Mouse (Mus musculus): ENCODE results near the gene Thnsl1. TPM values are rescaled to one million over a fixed set of nuclear protein-coding genes. Genes with fewer than 3 reads are reported as not detected.
A peak's percentile ranks its signal among the peaks of the same experiment; 100 is the strongest.

The Thnsl1 gene
- total RNA-seq (2021): 1 to 10 TPM; 4.6 to 8.9 TPM
- long read RNA-seq, experiment 1, transcript Thnsl1-201 (3 exons, 3,899 nt): major isoform, 14 of 19 reads
- long read RNA-seq, experiment 1, partial matches to known transcripts: 1 of 19 reads
- long read RNA-seq, experiment 1, other reads (novel, unspliced or antisense): 3 of 19 reads
- long read RNA-seq, experiment 2, partial matches to known transcripts: 0 of 2 reads
- long read RNA-seq, experiment 2, other reads (novel, unspliced or antisense): 0 of 2 reads

DNA sequence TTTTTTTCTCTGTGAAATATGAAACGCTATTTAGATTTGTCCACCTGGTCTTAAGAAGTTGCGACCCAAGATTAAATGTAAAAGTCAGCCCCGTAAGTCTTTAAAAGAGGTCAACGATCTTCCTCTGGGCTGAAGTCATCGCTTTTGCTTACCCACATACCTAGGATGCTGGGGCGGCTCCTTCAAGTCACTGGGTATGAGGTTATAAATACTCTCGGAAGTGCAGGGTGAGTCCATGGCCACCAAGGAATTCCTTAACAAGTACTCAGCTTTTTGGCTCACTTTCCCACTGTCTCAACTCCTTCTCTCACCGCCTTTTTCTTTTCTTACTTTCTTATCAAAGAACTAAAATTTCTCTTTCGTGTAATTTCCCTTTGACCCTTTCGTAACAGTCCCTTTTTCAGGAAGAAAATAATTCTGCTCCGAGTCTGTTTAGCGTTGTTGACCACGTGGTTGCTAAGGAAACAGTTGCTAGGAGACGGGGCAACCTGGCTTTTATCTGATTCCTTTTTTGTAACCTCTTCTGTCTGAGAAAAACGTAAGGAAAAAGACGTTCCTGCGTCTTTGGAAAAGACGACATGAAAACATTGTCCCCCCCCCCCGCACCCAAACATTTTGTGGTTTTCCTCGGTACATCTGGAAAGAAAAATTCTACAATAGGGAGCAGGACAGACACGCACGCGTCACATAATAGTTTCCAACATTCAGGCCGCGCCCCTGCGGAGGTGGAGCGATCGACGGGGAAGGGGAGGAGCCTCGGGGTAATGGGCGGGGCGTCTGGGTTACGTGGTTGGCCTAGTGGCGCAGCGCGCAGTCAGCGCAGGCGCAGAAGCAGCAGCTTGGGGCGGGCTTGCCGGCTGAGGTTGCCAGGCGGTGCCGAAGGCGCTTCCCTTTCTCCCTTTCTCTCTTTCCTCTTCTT, at the start of gene Thnsl1, which contains the start of gene Enkur:
Gene Thnsl1, plus strand, starts transcription at position 813 of the 919 bp plus-strand sequence.
Gene Enkur, minus strand, starts transcription at position 454 of the 919 bp plus-strand sequence.
- DNase-seq: peak; percentile 98 to 99

- no peak for DNase-seq
These were observed 41.2 kb upstream of the Thnsl1 start for GRCm38 (mm10) chr2:21164296-21164695.

DNA sequence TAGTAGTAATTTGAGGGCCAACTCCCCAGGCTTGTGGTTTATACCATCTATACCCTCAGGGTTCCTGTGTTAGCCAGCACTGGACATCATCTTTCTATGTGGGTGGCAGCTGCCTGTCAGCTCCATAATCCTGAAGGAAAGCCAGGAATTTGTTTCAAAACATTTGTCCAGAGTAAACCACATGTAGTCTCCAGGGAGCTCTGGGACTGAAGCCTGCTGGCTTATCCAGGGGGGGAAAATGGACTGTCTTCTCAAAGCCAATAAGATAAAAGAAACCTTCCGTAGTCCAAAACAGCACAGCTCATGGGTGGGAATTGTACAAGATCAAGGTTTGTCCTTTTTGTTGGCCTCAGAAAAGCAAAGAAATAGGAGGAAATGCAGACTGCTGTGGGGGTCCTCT, 37.6 kb upstream of the Thnsl1 start:
- no peak for DNase-seq

DNA sequence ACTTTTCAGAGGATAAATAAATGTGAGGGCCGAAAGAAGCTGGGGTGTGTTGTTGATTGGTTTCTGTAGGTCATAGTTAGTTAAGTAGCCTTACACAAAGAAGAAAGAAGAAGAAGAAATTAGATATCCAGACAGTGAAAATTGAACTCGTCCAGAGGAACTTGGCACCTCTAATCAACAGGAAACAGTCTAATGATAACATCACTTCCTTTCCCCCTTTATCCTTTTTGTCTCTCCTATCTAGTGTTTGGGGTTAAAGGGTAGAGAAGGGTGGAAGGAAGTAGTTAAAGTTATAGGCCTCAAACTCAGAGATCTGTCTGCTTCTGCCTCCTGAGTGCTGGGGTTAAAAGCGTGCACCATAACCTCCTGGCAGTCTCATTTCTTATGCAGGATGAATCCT, 32.7 kb upstream of the Thnsl1 start:
- DNase-seq: no peak

DNA sequence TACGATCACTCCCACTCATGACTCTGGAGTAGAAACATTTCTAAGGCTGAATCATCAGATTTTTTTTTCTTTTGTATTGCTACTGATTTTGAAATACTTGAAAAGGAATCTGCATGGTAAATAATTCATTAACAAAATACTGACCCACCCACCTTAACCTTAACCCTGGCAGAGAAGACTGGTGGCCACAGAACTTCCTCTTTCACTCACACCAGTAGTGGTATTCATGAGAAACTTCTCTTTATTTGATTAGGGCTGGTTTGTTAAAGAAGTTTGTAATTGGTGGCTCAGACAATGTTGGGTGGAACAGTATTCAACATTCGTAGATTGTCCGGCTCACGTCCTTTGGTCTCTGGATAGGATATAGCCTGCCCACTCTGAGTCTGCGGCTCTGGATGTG, 26.4 kb upstream of the Thnsl1 start:
- DNase-seq: no peak

- DNase-seq: no peak
These were observed 22.7 kb upstream of the Thnsl1 start for GRCm38 (mm10) chr2:21182811-21183210.

DNA sequence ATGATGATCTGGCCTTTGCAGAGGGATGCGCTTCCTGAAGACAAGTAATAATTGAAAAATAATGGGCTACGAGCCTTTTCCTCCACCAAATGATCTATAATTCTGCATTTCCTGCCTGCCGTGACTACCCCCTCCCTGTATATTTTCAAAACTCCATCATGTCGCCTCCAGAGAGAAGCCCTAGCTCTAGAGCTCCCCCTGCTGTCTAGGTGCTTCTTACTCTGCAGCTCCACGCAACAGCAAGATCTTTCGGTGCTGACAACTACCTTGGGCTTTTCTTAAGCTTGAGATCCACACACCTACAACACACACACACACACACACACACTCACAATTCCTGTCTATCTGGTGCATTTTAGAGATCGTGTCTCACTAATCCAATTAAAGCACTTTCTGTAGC, 17.9 kb upstream of the Thnsl1 start:
- peak; percentile 69 to 88 for DNase-seq

DNA sequence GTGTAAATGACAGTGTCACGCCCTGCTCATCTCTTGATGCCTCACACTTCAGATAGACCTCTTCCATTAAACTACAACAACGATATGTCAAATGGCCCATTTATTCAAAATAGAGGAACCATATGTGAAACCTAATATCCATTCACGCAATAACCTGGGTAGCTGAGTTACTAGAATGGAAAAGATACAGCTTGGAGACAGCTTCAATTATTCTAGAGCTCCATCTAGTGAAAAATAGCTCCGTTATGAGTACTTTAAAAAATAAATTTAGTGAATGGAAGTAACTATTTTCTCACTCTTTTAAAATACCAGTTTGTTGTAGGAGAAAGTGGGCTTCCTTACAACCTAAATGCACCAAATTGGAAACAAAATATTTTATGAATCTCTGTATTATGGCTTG, 16.9 kb upstream of the Thnsl1 start:
- no peak for DNase-seq

DNA sequence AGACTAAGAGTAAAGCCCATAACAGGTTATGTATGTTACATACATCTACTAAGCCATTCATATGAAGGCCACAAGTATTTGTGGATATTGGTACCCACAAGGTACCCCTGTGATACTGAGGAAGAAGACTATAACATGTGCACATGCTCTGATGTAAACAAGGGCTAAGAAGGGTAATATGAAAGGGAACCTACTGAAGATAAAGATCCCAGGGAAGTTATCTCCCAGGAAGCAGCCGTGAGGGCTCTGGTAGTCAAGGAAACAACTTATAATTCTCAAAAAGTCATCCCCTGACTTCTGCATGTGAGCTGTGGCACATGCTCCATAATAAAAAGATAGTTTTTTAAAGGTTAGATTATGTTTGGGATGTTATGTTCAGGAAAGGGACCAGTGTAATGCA, 14.3 kb upstream of the Thnsl1 start:
- no peak for DNase-seq

GRCm38 (mm10) chr2:21195233-21195632, 10.3 kb upstream of the Thnsl1 start:
- no peak for DNase-seq

GRCm38 (mm10) chr2:21199051-21199450, 6.5 kb upstream of the Thnsl1 start:
- DNase-seq: no peak

DNA sequence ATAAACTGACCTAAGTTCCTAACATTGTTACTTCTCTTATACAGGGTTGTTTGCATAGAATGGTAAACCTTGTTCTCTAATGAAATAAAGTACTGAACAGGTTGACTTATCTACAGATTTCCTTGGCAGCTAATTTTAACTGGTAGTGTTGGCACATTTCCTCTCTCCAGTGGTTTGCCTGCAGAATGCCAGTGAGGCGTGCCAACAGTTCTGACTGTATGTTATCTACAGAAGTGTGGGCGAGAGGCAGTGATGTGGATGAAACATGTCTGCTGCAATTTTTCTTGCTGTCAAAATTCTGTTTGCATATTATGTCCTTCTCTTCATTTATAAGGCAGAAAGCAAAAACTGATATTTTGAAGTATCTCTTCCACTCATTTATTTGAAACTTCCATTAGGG, 2.8 kb upstream of the Thnsl1 start:
- no peak for DNase-seq

GRCm38 (mm10) chr2:21205831-21206159, 271 bp downstream of the Thnsl1 start:
- DNase-seq: no peak

- no peak for DNase-seq
These were observed 754 bp downstream of the Thnsl1 start for GRCm38 (mm10) chr2:21206278-21206677.

DNA sequence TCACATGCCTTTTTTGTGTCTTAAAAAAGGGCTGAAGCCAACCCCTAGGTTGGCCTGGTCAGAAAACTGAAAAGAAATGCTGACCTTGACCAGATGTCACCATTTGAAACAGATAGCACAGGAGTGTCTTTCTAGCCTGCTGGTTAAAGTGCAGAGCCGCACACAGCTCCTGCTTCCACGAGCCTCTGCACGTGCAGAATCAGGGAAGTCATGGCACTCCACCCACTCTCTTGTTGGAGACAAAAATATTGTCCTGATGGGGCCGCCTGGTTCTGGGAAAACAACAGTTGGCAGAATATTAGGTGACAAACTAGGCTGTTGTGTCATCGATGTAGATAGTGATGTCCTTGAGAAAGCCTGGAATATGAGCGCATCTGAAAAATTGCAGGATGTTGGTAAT, 5.8 kb downstream of the Thnsl1 start:
- peak; percentile 28 to 42 for DNase-seq

GRCm38 (mm10) chr2:21214322-21214721, 8.8 kb downstream of the Thnsl1 start:
- no peak for DNase-seq

DNA sequence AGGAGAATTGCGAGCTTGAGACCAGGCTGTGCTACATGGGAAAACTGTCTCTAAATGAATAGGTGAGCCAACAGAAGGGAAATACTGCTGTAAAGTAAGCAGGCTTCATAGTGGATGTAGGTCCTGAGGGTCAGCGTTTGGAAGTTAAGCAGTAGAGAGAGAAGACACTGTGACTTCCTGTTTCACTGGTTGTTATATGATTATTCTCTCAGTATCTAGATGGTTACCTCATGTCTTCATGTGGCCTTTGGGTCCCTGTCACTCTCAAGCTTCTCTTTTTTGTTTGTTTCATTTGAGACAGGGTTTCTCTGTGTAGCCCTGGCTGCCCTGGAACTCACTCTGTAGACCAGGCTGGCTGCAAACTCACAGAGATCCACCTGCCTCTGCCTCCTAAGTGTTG, 9.8 kb downstream of the Thnsl1 start:
- no peak for DNase-seq

- no peak for DNase-seq
These were observed 17.2 kb downstream of the Thnsl1 start for GRCm38 (mm10) chr2:21222453-21223384.

DNA sequence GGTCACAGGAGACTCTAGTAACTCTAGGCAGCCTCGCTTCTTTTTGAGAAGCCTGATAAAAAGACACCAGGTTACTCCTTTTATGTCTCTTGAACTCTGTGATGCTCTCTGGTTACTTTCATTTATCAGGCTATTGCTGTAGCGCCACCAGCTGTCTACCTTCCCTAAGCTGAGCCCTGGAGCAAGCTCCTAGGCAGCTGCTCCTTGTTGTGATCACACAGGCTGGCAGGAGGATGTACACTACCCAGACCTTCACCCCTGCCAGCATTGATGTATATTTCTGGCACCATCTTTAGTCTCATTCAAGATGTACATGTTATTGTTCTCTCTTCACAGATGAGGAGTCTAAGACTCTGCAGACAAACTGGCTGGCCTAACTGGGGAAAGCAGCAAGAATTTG, 24.8 kb downstream of the Thnsl1 start:
- no peak for DNase-seq

DNA sequence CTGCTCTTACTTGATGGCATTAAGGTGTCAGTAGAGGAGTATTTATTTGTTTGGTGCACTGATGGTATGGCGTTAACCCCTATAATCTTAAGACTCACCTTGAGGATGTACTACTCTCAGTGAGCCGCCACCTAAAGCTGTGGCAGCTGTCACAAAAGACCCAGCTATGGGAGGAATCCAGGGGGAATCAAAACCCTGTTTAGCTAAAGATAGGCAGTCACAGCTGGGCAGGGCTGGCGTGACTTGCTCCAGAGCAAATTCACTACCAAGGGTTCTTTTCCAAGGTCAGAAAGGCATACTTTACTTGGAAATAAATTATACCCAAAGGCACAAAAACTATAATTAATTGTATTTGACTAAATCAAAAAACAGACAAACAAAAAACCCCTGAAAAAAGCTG, 25.6 kb downstream of the Thnsl1 start:
- DNase-seq: no peak

GRCm38 (mm10) chr2:21234871-21235648, 29.5 kb downstream of the Thnsl1 start:
- no peak for DNase-seq

Data from adrenal gland, postnatal 36 days (tissue).